Mouse (Mus musculus) erythroid progenitor cell, adult 5-6 weeks (primary cell): ENCODE measurements around the gene Olfr435. TPM values are rescaled to one million over a fixed set of nuclear protein-coding genes. Genes with fewer than 3 reads are reported as not detected.
"Not testable (repeated sequence)": the region's sequence is repeated elsewhere in the genome, so short reads cannot be mapped to it uniquely, and the experiment has no call there.

ENCODE experiments used
- ATAC-seq: replicated peaks from 2 replicates; pipeline ENCODE4 v1.8.0; 2016; ENCODE audit warnings: moderate number of reproducible peaks, mild to moderate bottlenecking, moderate TSS enrichment, inconsistent platforms; ENCODE audit not compliant: poor library complexity, low FRiP score, severe bottlenecking
- total RNA-seq, 2 experiments: library from RNA; stranded (forward) in 1 of 2; stranded (reverse) in 1 of 2; fragments of 150-400 nt in 1 of 2; fragments of 186-747, 209-891 nt in 1 of 2; gene quantifications; 2 replicates each; pipeline versions ENCODE4 v1.2.3 to v1.2.4; 2015 to 2017; ENCODE audit warnings: low replicate concordance in 2 of 2

Olfr435 gene
- not detected in 2 replicates for total RNA-seq (2015; ENCODE audit: low replicate concordance)
- total RNA-seq (2017; ENCODE audit: low replicate concordance) = not detected in 2 replicates

- no peak for ATAC-seq
Observed at GRCm38 (mm10) chr6:43196781-43197180, at the start of gene Olfr435. Olfr435 (plus strand) TSS chr6:43197146.

- no peak for ATAC-seq
Observed at GRCm38 (mm10) chr6:43159502-43159901, 37.4 kb upstream of the Olfr435 start.

GRCm38 (mm10) chr6:43162982-43163381, 34.0 kb upstream of the Olfr435 start, which contains the start of gene Olfr437:
Olfr437 (plus strand) TSS chr6:43163282.
- no peak for ATAC-seq

GRCm38 (mm10) chr6:43167246-43167645, 29.7 kb upstream of the Olfr435 start:
- ATAC-seq = no peak

GRCm38 (mm10) chr6:43171840-43172239, 25.1 kb upstream of the Olfr435 start, which contains the start of gene Olfr13:
Olfr13 (plus strand) TSS chr6:43172140.
- ATAC-seq = no peak

- no peak for ATAC-seq
Observed at GRCm38 (mm10) chr6:43178129-43178528, 18.8 kb upstream of the Olfr435 start.

GRCm38 (mm10) chr6:43178584-43179501, 18.1 kb upstream of the Olfr435 start:
- ATAC-seq = no peak

GRCm38 (mm10) chr6:43190986-43191385, 6.0 kb upstream of the Olfr435 start:
- ATAC-seq = no peak

GRCm38 (mm10) chr6:43198094-43198493, 1.1 kb downstream of the Olfr435 start:
- ATAC-seq = no peak

GRCm38 (mm10) chr6:43202786-43203185, 5.8 kb downstream of the Olfr435 start:
- no peak for ATAC-seq

- ATAC-seq = no peak
Observed at GRCm38 (mm10) chr6:43205355-43205754, 8.4 kb downstream of the Olfr435 start.

- ATAC-seq = not testable (repeated sequence)
Observed at GRCm38 (mm10) chr6:43212873-43213272, 15.9 kb downstream of the Olfr435 start, which contains the start of gene Olfr434. Olfr434 (plus strand) TSS chr6:43213021.

- not testable (repeated sequence) for ATAC-seq
Observed at GRCm38 (mm10) chr6:43231255-43231654, 34.3 kb downstream of the Olfr435 start, which contains the start of gene Olfr47. Olfr47 (plus strand) TSS chr6:43231529.

GRCm38 (mm10) chr6:43242061-43242460, 45.1 kb downstream of the Olfr435 start:
- ATAC-seq = no peak

- no peak for ATAC-seq
Observed at GRCm38 (mm10) chr6:43247396-43247795, 50.5 kb downstream of the Olfr435 start.

- ATAC-seq = no peak
Observed at GRCm38 (mm10) chr6:43252994-43253393, 56.0 kb downstream of the Olfr435 start.

Other genes with a start within 250 kb of the Olfr435 start
- not detected in 2 replicates for gene Olfr444, start 248.1 kb upstream of the Olfr435 start, total RNA-seq (2015; ENCODE audit: low replicate concordance)
- gene Olfr444, start 248.1 kb upstream of the Olfr435 start, total RNA-seq (2017; ENCODE audit: low replicate concordance) = not detected in 2 replicates
- gene Olfr441, start 90.8 kb upstream of the Olfr435 start, total RNA-seq (2015; ENCODE audit: low replicate concordance) = not detected in 2 replicates
- gene Olfr441, start 90.8 kb upstream of the Olfr435 start, total RNA-seq (2017; ENCODE audit: low replicate concordance) = not detected in 2 replicates
- not detected in 2 replicates for gene Olfr237-ps1, start 50.6 kb upstream of the Olfr435 start, total RNA-seq (2015; ENCODE audit: low replicate concordance)
- not detected in 2 replicates for gene Olfr237-ps1, start 50.6 kb upstream of the Olfr435 start, total RNA-seq (2017; ENCODE audit: low replicate concordance)
- gene Olfr437, start 33.9 kb upstream of the Olfr435 start, total RNA-seq (2015; ENCODE audit: low replicate concordance) = not detected in 2 replicates
- not detected in 2 replicates for gene Olfr437, start 33.9 kb upstream of the Olfr435 start, total RNA-seq (2017; ENCODE audit: low replicate concordance)
- not detected in 2 replicates for gene Olfr13, start 25.0 kb upstream of the Olfr435 start, total RNA-seq (2015; ENCODE audit: low replicate concordance)
- gene Olfr13, start 25.0 kb upstream of the Olfr435 start, total RNA-seq (2017; ENCODE audit: low replicate concordance) = not detected in 2 replicates
- not detected in 2 replicates for gene Olfr434, start 15.9 kb downstream of the Olfr435 start, total RNA-seq (2015; ENCODE audit: low replicate concordance)
- gene Olfr434, start 15.9 kb downstream of the Olfr435 start, total RNA-seq (2017; ENCODE audit: low replicate concordance) = not detected in 2 replicates
- not detected in 2 replicates for gene Olfr47, start 34.4 kb downstream of the Olfr435 start, total RNA-seq (2015; ENCODE audit: low replicate concordance)
- not detected in 2 replicates for gene Olfr47, start 34.4 kb downstream of the Olfr435 start, total RNA-seq (2017; ENCODE audit: low replicate concordance)
- gene Arhgef5, start 68.4 kb downstream of the Olfr435 start, total RNA-seq (2015; ENCODE audit: low replicate concordance) = 0.36 TPM in 1 of 2 replicates, not detected in the other
- 0.90 and 1.1 TPM in 2 replicates for gene Arhgef5, start 68.4 kb downstream of the Olfr435 start, total RNA-seq (2017; ENCODE audit: low replicate concordance)
- not detected in 2 replicates for gene Nobox, start 112.4 kb downstream of the Olfr435 start, total RNA-seq (2015; ENCODE audit: low replicate concordance)
- not detected in 2 replicates for gene Nobox, start 112.4 kb downstream of the Olfr435 start, total RNA-seq (2017; ENCODE audit: low replicate concordance)